Mouse (Mus musculus) lung, adult 18-20 months (tissue): Measurements from ENCODE around the gene 4930544D05Rik.
"Not testable (repeated sequence)": the region's sequence is repeated elsewhere in the genome, so short reads cannot be mapped to it uniquely, and the experiment has no call there.

Experiments
- DNase-seq, 2 experiments: peaks; one replicate each; pipeline ENCODE4 v3.0.0; 2022; ENCODE audit warnings: mixed read lengths in 2 of 2

The 4930544D05Rik gene

GRCm38 (mm10) chr11:70615516-70616093 lies at the start of gene 4930544D05Rik:
TSS of gene 4930544D05Rik (plus strand) at chr11:70615848.
- no peak for DNase-seq

DNA sequence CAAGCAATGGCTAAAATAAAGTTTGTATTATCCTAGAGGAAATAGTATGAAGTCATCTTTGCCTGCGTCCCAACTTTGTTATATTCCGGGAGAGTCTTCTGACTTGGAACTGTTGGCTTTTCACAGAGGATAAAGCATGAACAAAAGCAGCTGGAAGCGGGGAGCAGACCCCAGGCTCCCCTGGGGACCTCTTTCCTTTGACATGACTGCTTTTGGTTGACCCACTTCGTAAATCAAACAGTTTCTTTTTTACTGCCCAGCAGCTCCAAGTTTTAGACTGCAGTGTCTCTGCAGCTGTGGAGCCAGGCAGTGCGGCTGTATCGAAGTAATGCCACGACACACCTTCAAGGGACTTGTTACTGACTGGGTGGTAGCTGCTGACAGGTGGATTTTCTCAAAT lies 49.1 kb upstream of the 4930544D05Rik start:
- DNase-seq = no peak

- DNase-seq = not testable (repeated sequence)
Observed at GRCm38 (mm10) chr11:70570614-70571013, 45.0 kb upstream of the 4930544D05Rik start.

GRCm38 (mm10) chr11:70571641-70572040 lies 44.0 kb upstream of the 4930544D05Rik start:
- DNase-seq = no peak

- DNase-seq = no peak
Observed at GRCm38 (mm10) chr11:70572348-70572902, 43.2 kb upstream of the 4930544D05Rik start.

GRCm38 (mm10) chr11:70573872-70574271 lies 41.8 kb upstream of the 4930544D05Rik start:
- no peak for DNase-seq

DNA sequence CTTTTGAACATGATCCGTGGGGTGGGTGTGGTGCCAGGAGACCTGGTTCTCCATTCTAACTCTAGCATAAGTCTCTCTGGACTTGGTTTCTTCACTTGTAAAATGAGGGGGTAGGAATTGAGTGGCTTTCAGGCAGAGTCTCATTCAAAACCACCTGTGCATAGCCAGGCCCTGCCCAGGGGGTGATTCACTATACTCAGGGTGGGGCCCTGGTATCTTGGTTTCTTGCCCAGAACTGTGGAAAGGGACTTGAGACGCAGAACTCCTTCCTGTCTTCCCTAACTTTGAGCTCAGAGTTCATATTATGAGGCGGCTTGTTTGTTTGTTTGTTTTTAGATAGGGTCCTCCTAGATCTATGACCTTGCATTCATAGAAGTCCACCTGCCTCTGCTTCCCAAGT lies 38.4 kb upstream of the 4930544D05Rik start:
- DNase-seq = peak; percentile 34 to 60

GRCm38 (mm10) chr11:70578962-70579361 lies 36.7 kb upstream of the 4930544D05Rik start:
- DNase-seq = no peak

DNA sequence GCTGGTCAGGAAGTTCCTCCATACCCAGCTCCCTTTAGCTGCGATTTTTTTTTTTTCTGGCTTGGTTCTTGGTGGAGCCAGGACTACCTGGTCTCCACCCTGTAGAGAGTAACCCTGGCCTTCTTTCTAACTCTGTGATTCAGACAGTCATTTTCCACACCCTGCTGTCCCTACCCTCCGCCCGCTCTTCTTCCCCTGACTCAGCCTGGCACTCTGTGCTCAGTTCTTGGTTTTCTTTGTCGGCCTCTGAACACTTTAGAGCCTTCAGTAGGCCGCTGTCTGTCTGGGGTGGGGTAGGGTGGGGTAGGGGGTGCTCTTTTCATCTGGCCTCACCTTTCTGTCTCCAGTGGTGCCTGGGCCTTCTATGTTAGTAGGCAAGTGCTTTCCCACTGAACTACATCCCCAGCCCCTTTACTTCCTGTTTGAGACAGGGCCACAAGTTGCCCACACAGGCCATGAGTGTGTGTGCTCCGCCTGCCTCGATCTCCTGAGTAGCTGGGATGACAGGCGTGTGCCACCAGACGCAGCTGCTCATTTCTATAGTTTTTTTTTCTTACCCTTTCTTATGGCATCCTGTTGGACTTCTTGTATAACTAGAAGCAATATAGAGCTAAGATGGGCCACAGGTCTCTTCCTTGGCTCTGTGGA lies 35.8 kb upstream of the 4930544D05Rik start:
- DNase-seq = no peak

- no peak for DNase-seq
Observed at GRCm38 (mm10) chr11:70580358-70580720, 35.3 kb upstream of the 4930544D05Rik start.

DNA sequence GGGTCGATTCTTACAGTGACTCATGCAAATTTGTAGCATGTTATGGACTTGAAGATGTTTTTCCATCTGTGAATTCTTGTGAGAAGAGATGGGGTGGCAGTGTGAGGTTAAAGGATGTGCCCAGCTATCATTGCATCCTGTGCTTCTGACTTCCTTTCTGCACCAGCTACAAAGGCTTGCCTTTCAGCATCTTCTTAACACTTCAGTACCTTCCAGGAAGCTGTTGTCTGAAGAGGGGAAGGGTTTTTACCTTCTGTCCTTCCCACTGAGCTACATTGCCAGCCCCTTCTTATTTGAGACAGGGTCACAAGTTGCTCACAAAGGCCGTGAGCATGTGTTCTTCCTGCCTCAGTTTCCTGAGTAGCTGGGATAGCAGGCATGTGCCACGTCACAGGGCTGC lies 34.7 kb upstream of the 4930544D05Rik start:
- no peak for DNase-seq

- no peak for DNase-seq
Observed at GRCm38 (mm10) chr11:70582196-70582595, 33.5 kb upstream of the 4930544D05Rik start.

DNA sequence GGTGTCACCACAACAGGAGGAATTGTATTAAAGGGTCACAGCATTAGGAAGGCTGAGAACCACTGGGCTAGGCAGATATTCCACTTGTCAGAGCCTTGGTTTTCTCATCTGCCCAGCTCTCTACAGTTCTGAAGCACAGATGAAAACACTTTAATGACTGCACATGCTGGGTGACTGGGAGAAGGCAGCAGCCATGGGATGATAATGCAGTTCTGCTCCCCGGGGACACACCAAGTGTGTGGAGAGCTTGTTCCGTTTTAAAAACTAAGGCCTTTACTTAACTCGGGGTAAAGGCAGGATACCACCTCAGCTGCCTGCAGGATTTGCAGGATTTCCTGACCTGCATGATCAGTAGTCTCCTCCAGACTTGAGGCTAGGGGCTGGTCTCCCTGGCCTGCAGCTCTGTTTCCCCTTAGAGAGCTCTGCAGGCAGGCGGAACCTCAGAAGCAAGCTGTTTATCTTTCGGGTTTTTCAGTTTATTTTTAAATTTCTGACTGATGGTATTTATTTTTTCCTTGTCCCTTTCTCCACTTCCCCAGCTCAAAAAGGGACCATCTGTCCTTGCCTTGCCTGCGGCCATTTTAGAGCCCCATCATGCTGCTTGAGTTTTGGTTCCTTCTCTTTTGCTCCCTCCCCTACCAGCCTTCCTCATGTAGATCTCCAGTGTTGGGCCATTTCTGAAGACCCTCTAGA lies 32.5 kb upstream of the 4930544D05Rik start:
- DNase-seq = no peak

DNA sequence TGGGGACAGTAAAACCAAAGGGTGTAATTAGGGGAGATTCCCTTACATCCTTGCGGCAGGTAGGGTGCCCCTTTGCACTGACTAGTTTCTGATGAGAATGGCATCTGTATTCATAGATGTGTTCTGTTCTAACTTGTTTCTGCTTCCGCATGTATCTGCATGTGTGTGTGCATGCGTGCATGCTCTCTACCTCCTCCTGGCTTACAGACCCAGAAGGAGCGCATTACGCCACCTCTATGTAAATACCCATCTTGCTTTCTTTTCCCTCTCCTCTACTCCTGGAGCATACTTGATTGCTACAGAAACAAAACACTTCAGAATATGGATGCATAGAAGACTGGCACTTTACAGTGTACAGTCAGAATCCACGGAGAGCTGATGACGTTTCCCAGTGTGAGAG lies 31.9 kb upstream of the 4930544D05Rik start:
- DNase-seq = no peak

GRCm38 (mm10) chr11:70585457-70585856 lies 30.2 kb upstream of the 4930544D05Rik start:
- peak; percentile 81 to 88 for DNase-seq

DNA sequence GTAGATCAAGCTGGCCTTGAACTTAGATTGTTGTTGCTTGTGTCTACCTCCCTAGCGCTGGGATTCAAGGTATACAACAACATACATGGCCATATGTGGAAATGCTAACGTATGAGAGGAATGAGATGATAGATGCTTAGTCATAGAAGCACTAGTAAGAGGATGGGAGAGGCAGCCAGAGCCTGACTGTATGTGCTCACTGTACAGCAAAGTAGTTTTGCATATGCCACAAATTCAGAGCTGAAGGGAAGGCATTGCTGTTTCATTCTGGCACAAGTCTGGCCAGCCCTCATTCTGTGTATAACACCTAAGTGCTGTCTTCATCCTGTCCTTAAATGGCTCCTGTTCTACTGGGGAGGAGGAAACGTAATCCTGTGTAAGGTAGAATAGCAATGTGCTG lies 29.4 kb upstream of the 4930544D05Rik start:
- no peak for DNase-seq

GRCm38 (mm10) chr11:70586954-70587353 lies 28.7 kb upstream of the 4930544D05Rik start:
- DNase-seq = no peak

DNA sequence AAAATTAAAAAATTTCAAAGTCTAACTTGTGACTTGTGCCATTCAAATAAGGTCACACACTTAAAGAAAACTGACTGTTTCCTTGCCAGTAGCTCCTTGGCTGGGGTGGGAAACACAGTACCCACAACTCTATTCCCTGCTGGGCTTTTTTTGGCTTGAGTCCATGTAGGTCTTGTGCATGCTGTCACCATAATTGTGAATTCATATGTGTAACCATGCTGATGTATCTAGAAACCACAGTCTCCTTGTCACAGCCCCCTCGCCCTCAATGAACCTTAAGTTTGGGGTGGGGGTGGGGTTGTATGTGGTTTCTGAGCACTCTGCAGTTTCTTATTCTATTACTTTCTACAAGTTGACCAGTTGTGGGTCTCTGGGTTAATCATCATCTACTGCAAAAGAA lies 23.9 kb upstream of the 4930544D05Rik start:
- DNase-seq = no peak

GRCm38 (mm10) chr11:70594253-70594989 lies 21.2 kb upstream of the 4930544D05Rik start:
- peak; percentile 55 to 69 for DNase-seq

DNA sequence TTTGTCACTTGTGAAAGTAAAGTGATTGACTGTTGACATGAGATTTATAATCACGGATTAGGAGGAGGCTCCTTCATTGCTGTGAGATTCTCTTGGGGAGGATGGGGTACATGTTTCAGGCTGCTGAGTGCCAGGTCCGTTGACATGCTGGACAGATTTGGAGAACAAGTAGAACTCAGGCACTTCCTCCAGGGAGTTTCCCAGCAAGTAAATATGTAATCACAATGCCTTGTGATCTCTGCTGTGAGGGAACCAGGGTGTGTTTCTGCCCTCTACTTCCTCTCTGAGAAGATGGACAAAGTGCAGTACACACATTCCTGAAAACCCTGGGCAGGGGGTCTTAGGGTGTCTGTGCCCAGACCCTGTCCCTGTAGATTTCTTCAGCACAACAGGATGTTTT lies 20.0 kb upstream of the 4930544D05Rik start:
- peak; percentile 24 to 51 for DNase-seq

- no peak for DNase-seq
Observed at GRCm38 (mm10) chr11:70596094-70596493, 19.6 kb upstream of the 4930544D05Rik start.

DNA sequence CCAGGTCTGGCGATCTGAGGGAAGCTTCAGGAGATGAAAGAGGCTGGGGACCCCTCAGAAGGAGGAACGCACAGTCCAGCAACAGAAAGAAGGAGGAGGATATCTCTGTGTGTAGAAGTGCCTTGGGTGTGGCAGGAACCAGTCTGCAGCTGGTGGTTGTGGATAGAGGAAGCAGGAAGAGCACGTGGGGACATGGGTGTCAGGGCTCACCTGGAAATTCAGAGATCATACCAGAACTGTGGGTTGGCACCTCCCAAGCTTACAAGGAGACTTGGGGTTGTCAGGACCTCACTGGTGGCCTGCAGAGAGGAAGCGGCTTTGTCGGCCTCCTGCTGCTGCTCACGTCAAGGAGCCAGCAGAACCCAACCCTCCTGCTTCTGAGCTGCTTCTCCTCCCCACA lies 18.3 kb upstream of the 4930544D05Rik start:
- DNase-seq = peak in 1 of 2 experiments; percentile 22

DNA sequence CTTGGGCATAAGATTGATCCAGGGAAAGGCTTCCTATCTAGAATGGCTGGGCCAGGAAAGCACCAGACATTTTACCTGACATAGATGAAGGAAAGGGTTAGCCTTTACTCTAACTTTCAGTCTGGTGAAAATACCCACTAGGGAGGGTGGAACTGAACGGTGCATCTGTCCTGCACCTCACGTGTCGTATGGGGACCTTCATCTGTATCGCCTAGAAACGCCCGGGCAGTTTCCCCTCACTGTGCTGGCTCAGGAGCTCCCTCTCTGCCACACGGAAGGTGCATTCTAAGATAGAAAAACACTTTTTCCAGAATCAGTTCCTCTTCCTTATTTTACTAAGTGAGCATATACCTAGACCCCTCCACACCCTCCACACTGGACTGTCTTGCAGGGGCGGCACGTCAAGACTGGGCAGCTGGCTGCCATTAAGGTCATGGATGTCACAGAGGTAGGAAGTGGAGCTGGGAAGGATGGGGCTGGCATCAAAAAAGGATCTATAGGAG lies 17.1 kb upstream of the 4930544D05Rik start:
- no peak for DNase-seq
